Mouse (Mus musculus): ENCODE results near the gene Gphb5.

Gene Gphb5

GRCm38 (mm10) chr12:75416681-75417080 is at the start of gene Gphb5:
Gene Gphb5 (minus strand): TSS chr12:75416781.
- WGBS: 88% methylated on average over 4 of the region's 4 CpGs

- WGBS: 83% methylated on average over 7 of the region's 7 CpGs
Observed at GRCm38 (mm10) chr12:75466206-75466605, 49.6 kb upstream of the Gphb5 start.

GRCm38 (mm10) chr12:75464016-75464769 is 47.6 kb upstream of the Gphb5 start:
- WGBS: 47% methylated on average over 9 of the region's 9 CpGs

GRCm38 (mm10) chr12:75460561-75460960 is 44.0 kb upstream of the Gphb5 start:
- WGBS: 52% methylated on average over 5 of the region's 5 CpGs

- WGBS: 62% methylated on average over 5 of the region's 5 CpGs
Observed at GRCm38 (mm10) chr12:75459656-75460055, 43.1 kb upstream of the Gphb5 start.

GRCm38 (mm10) chr12:75453441-75453840 is 36.9 kb upstream of the Gphb5 start:
- 73% methylated on average over 6 of the region's 6 CpGs for WGBS

GRCm38 (mm10) chr12:75453027-75453426 is 36.4 kb upstream of the Gphb5 start:
- WGBS: 67% methylated on average over 4 of the region's 4 CpGs

- 89% methylated on average over 8 of the region's 8 CpGs for WGBS
Observed at GRCm38 (mm10) chr12:75450592-75450991, 34.0 kb upstream of the Gphb5 start.

GRCm38 (mm10) chr12:75450011-75450410 is 33.4 kb upstream of the Gphb5 start:
- WGBS: 73% methylated on average over 14 of the region's 14 CpGs

GRCm38 (mm10) chr12:75449475-75449966 is 32.9 kb upstream of the Gphb5 start:
- WGBS: 44% methylated on average over 6 of the region's 6 CpGs

GRCm38 (mm10) chr12:75448921-75449320 is 32.3 kb upstream of the Gphb5 start:
- WGBS: 43% methylated on average over 5 of the region's 5 CpGs

- 61% methylated on average over 7 of the region's 7 CpGs for WGBS
Observed at GRCm38 (mm10) chr12:75446245-75446644, 29.7 kb upstream of the Gphb5 start.

GRCm38 (mm10) chr12:75432400-75432799 is 15.8 kb upstream of the Gphb5 start:
- 86% methylated on average over 6 of the region's 6 CpGs for WGBS

GRCm38 (mm10) chr12:75429685-75430396 is 13.3 kb upstream of the Gphb5 start:
- WGBS: 87% methylated on average over 1 of the region's 1 CpGs

GRCm38 (mm10) chr12:75428719-75429118 is 12.1 kb upstream of the Gphb5 start:
- 82% methylated on average over 6 of the region's 6 CpGs for WGBS

- WGBS: 81% methylated on average over 7 of the region's 7 CpGs
Observed at GRCm38 (mm10) chr12:75425882-75426281, 9.3 kb upstream of the Gphb5 start.

GRCm38 (mm10) chr12:75424817-75425216 is 8.2 kb upstream of the Gphb5 start:
- 67% methylated on average over 4 of the region's 4 CpGs for WGBS

GRCm38 (mm10) chr12:75424359-75424758 is 7.8 kb upstream of the Gphb5 start:
- 24% methylated on average over 7 of the region's 7 CpGs for WGBS

GRCm38 (mm10) chr12:75414991-75415390 is 1.6 kb downstream of the Gphb5 start:
- WGBS: 76% methylated on average over 6 of the region's 6 CpGs

GRCm38 (mm10) chr12:75412964-75413363 is 3.6 kb downstream of the Gphb5 start:
- 79% methylated on average over 9 of the region's 9 CpGs for whole genome bisulfite sequencing

GRCm38 (mm10) chr12:75397077-75397476 is 19.5 kb downstream of the Gphb5 start:
- 57% methylated on average over 7 of the region's 7 CpGs for WGBS

GRCm38 (mm10) chr12:75396616-75397015 is 20.0 kb downstream of the Gphb5 start:
- WGBS: 51% methylated on average over 3 of the region's 3 CpGs
